Mouse (Mus musculus): ENCODE results near the gene Creg1. TPM values are rescaled to one million over a fixed set of nuclear protein-coding genes. Genes with fewer than 3 reads are reported as not detected.

Gene Creg1
- polyA plus RNA-seq, 1 experiment from 2014 or later, result 244 TPM

DNA sequence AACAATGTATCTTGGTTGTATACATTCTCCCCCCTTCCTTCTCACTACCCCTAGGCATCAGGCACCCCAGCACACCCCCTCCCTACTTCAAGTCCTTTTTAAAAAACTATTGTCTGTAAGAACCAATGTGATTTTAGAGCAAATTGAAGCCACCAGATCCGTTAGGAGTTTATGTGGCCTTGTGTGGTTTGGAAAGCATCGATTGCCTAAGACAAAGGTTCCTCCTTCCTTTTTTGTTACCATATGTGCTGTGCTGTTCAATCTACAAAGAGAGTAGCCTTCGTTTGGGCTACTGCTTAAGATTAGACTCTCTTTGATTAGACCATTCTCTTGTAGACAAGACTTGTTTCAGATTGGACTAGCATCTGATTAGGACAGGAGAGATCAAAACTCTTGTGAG, 25.7 kb upstream of the Creg1 start:
- DNase-seq (ENCODE audit: low spot score) (no peak), ATAC-seq (replicated peaks; ENCODE audit: low FRiP score) (no peak)
- Histone ChIP-seq H3K27me3 (replicated peaks; ENCODE audit: control insufficient read depth, insufficient read depth, low read length) (no peaks in the 10 kb centered on the region), H3K4me2 (no peak overlapping the region), H3K4me1 (replicated peaks; ENCODE audit: control insufficient read depth, insufficient read depth, low read length) (no peaks in the 10 kb centered on the region), H3K36me3 (ENCODE audit: control insufficient read depth, insufficient read depth, low read length) (no peaks in the 10 kb centered on the region), H3K27ac (ENCODE audit: low read depth, low read length) (no peak overlapping the region), H3K9me3 (ENCODE audit: control insufficient read depth, low read length) (no peaks in the 10 kb centered on the region), H3K9ac (ENCODE audit: low read depth, low read length) (no peak overlapping the region), H3K4me3 (ENCODE audit: low read depth, low read length) (no peak overlapping the region)
- WGBS, result 29% methylated on average over 3 of the region's 3 CpGs

DNA sequence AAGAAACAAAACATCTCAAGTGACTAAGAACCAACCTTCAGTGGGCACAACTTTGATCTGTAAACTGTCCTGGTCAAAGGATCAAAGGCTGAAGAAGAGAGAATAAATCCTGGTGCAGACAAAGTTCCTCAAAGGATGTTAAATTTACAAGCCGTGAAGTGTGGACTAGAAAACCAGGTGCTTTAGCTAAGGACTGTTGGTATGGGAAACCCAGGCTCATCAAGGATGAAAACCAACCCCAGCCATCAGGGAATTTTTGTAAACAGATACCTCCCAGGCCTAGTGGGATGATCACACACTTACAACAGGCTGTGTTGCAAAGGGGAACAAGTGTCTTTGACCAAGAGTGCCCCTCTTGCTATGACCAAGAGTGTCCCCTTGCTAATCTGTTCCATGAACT, 24.6 kb upstream of the Creg1 start:
- WGBS, result 70% methylated on average over 1 of the region's 1 CpGs
- DNase-seq (ENCODE audit: low spot score), result no peak

DNA sequence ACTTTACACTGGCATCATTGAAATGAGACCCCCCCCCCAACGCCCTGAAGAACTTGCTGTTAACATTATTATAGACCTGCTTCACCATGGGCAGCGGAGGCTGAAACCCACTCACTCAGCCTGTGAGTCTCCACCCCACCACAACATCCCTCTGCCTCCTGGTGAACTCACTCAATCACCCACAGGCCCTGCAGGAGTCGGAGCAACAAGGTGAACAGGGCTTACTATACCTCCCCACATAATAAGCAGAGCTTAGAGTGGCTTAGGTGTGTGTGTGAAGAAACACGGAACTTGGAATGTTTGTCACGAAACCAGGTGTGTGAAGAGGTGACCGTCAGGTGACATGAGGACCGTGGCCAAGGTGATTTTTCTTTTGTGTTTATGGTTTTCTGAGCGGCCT, 21.6 kb upstream of the Creg1 start:
- no peaks in the 10 kb centered on the region for H3K36me3 ChIP-seq (ENCODE audit: control insufficient read depth, insufficient read depth, low read length)
- WGBS, result 83% methylated on average over 8 of the region's 8 CpGs
- no peak overlapping the region for H3K4me2 ChIP-seq
- H3K9me3 ChIP-seq (ENCODE audit: control insufficient read depth, low read length), result no peaks in the 10 kb centered on the region
- H3K9ac ChIP-seq (ENCODE audit: low read depth, low read length), result no peak overlapping the region
- no peak for ATAC-seq (replicated peaks; ENCODE audit: low FRiP score)
- no peak overlapping the region for H3K27ac ChIP-seq (ENCODE audit: low read depth, low read length)
- no peak overlapping the region for H3K4me3 ChIP-seq (ENCODE audit: low read depth, low read length)
- peak; percentile 17 for DNase-seq (ENCODE audit: low spot score)
- no peaks in the 10 kb centered on the region for H3K4me1 ChIP-seq (replicated peaks; ENCODE audit: control insufficient read depth, insufficient read depth, low read length)
- H3K27me3 ChIP-seq (replicated peaks; ENCODE audit: control insufficient read depth, insufficient read depth, low read length), result no peaks in the 10 kb centered on the region

More for the DNA sequence above, 24.6 kb upstream of the Creg1 start:
- Histone ChIP-seq H3K4me2 (no peak overlapping the region), H3K27ac (ENCODE audit: low read depth, low read length) (no peak overlapping the region), H3K4me3 (ENCODE audit: low read depth, low read length) (no peak overlapping the region), H3K36me3 (ENCODE audit: control insufficient read depth, insufficient read depth, low read length) (no peaks in the 10 kb centered on the region), H3K4me1 (replicated peaks; ENCODE audit: control insufficient read depth, insufficient read depth, low read length) (no peaks in the 10 kb centered on the region), H3K9me3 (ENCODE audit: control insufficient read depth, low read length) (no peaks in the 10 kb centered on the region), H3K9ac (ENCODE audit: low read depth, low read length) (no peak overlapping the region), H3K27me3 (replicated peaks; ENCODE audit: control insufficient read depth, insufficient read depth, low read length) (no peaks in the 10 kb centered on the region)
- ATAC-seq (replicated peaks; ENCODE audit: low FRiP score), result no peak

DNA sequence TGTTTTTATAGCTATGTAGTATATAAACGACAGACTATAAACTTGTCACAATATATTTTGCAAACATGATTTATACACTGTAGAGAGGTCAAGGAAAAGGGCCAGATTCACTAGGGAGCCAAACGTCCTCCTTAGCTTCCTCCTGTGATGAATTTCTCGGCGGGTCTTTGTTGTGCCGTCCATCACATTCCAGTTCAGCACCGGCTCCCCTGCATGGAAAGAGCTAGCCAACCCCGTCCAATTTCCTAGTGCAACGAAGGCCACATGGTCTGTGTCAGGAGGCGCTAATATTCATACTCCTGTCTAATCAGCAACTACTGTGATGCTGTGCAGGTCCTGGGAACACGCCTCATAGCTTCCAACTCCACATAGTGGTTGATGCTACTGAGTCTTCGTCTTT, 15.5 kb upstream of the Creg1 start:
- no peaks in the 10 kb centered on the region for H3K4me1 ChIP-seq (replicated peaks; ENCODE audit: control insufficient read depth, insufficient read depth, low read length)
- H3K4me2 ChIP-seq, result no peak overlapping the region
- no peak for ATAC-seq (replicated peaks; ENCODE audit: low FRiP score)
- H3K4me3 ChIP-seq (ENCODE audit: low read depth, low read length), result no peak overlapping the region
- no peaks in the 10 kb centered on the region for H3K27me3 ChIP-seq (replicated peaks; ENCODE audit: control insufficient read depth, insufficient read depth, low read length)
- H3K9ac ChIP-seq (ENCODE audit: low read depth, low read length), result no peak overlapping the region
- WGBS, result 48% methylated on average over 11 of the region's 11 CpGs
- no peaks in the 10 kb centered on the region for H3K9me3 ChIP-seq (ENCODE audit: control insufficient read depth, low read length)
- no peaks in the 10 kb centered on the region for H3K36me3 ChIP-seq (ENCODE audit: control insufficient read depth, insufficient read depth, low read length)
- DNase-seq (ENCODE audit: low spot score), result peak; percentile 31
- no peak overlapping the region for H3K27ac ChIP-seq (ENCODE audit: low read depth, low read length)

DNA sequence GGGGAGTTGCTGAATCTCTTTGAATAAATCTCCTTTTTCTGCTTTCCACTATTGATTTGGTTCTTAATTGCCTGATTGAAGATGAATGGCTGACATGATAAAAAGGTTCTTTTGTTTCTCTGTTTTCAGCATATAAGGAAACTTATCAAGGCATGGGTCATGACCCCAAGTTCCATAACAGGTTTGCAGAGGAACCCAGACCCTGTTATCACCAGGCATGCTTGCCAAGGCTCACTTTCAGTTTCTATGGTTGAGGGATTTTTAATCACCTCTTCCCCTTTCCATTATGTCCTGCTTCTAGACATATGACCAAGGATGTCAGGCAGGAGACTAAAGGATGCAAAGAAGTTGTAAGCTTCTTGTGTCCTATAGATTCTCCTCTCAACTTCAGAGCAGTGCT, 12.4 kb upstream of the Creg1 start:
- Histone ChIP-seq H3K4me2 (no peak overlapping the region), H3K4me3 (ENCODE audit: low read depth, low read length) (no peak overlapping the region), H3K27me3 (replicated peaks; ENCODE audit: control insufficient read depth, insufficient read depth, low read length) (no peaks in the 10 kb centered on the region), H3K27ac (ENCODE audit: low read depth, low read length) (no peak overlapping the region), H3K4me1 (replicated peaks; ENCODE audit: control insufficient read depth, insufficient read depth, low read length) (no peaks in the 10 kb centered on the region), H3K9me3 (ENCODE audit: control insufficient read depth, low read length) (no peaks in the 10 kb centered on the region), H3K36me3 (ENCODE audit: control insufficient read depth, insufficient read depth, low read length) (no peaks in the 10 kb centered on the region), H3K9ac (ENCODE audit: low read depth, low read length) (no peak overlapping the region)
- DNase-seq (ENCODE audit: low spot score) (no peak), ATAC-seq (replicated peaks; ENCODE audit: low FRiP score) (no peak)

DNA sequence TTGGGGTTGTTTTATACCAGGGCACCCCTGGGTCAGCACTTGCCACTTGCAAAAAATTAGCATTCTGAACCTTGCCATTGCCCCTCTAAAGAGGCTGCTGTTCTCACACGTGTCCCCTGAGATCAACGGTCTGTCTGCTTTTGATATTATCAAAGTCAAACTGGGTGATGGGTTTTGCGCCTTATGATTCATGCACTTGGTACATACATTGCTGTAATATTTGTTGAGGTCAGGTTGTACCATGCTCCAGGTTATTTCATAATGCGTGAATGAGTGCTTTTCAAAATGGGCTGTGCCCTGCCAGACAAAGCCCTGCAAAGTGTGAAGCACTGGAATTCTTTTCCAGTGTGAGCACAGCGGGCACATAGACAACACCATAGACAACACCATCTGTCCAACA, 11.7 kb upstream of the Creg1 start:
- Histone ChIP-seq H3K9ac (ENCODE audit: low read depth, low read length) (no peak overlapping the region), H3K9me3 (ENCODE audit: control insufficient read depth, low read length) (no peaks in the 10 kb centered on the region), H3K27me3 (replicated peaks; ENCODE audit: control insufficient read depth, insufficient read depth, low read length) (no peaks in the 10 kb centered on the region), H3K36me3 (ENCODE audit: control insufficient read depth, insufficient read depth, low read length) (no peaks in the 10 kb centered on the region), H3K4me3 (ENCODE audit: low read depth, low read length) (no peak overlapping the region), H3K27ac (ENCODE audit: low read depth, low read length) (no peak overlapping the region), H3K4me1 (replicated peaks; ENCODE audit: control insufficient read depth, insufficient read depth, low read length) (no peaks in the 10 kb centered on the region), H3K4me2 (no peak overlapping the region)
- 81% methylated on average over 5 of the region's 5 CpGs for WGBS
- no peak for ATAC-seq (replicated peaks; ENCODE audit: low FRiP score)
- DNase-seq (ENCODE audit: low spot score), result no peak

DNA sequence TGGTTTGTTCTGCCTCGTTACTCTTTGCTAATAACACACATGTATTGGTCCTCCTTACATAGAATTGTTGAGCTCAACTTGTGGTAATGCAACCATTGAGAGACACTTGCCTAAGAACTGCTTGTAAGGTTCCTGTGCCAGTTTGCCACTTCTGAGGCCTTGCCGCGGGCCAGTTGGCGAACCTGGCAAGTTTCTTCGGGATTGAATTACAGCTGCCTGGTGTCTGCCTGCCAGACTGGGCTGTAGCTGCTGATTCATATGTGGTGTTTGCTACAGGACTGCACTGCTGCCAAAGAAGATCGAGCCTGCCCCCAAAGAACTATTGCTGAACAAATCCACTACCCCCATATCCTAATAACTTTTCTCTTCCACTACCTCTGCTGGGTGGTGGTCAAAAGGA, 9.3 kb upstream of the Creg1 start:
- H3K4me2 ChIP-seq, result no peak overlapping the region
- no peaks in the 10 kb centered on the region for H3K27me3 ChIP-seq (replicated peaks; ENCODE audit: control insufficient read depth, insufficient read depth, low read length)
- H3K9me3 ChIP-seq (ENCODE audit: control insufficient read depth, low read length), result no peaks in the 10 kb centered on the region
- DNase-seq (ENCODE audit: low spot score), result no peak
- no peak for ATAC-seq (replicated peaks; ENCODE audit: low FRiP score)
- WGBS, result 82% methylated on average over 6 of the region's 6 CpGs
- no peak overlapping the region for H3K4me3 ChIP-seq (ENCODE audit: low read depth, low read length)
- H3K4me1 ChIP-seq (replicated peaks; ENCODE audit: control insufficient read depth, insufficient read depth, low read length), result no peaks in the 10 kb centered on the region
- no peak overlapping the region for H3K9ac ChIP-seq (ENCODE audit: low read depth, low read length)
- no peak overlapping the region for H3K27ac ChIP-seq (ENCODE audit: low read depth, low read length)
- no peaks in the 10 kb centered on the region for H3K36me3 ChIP-seq (ENCODE audit: control insufficient read depth, insufficient read depth, low read length)

DNA sequence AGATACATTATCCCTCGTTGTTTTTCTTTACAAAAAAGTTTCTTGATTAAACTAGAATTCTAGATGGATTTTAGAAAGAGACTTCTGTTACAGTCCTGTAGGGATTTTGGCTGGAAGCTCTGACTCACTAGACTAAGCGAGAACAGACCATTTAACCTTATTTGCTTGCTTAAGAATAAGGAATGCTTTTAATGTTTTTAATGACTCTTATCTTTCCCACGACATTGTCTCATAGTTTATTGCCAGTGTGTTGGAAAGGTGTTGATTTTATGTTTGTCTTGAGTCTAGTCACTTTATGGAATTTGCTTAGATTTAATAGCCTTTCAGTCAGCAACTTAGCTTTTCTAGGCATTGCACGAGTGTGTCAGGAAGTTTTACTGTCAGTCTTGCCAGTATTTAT, 8.4 kb upstream of the Creg1 start:
- H3K27ac ChIP-seq (ENCODE audit: low read depth, low read length), result no peak overlapping the region
- H3K4me1 ChIP-seq (replicated peaks; ENCODE audit: control insufficient read depth, insufficient read depth, low read length), result no peaks in the 10 kb centered on the region
- 45% methylated on average over 4 of the region's 4 CpGs for WGBS
- no peaks in the 10 kb centered on the region for H3K27me3 ChIP-seq (replicated peaks; ENCODE audit: control insufficient read depth, insufficient read depth, low read length)
- DNase-seq (ENCODE audit: low spot score) (no peak), ATAC-seq (replicated peaks; ENCODE audit: low FRiP score) (no peak)
- H3K4me2 ChIP-seq, result no peak overlapping the region
- no peak overlapping the region for H3K9ac ChIP-seq (ENCODE audit: low read depth, low read length)
- H3K9me3 ChIP-seq (ENCODE audit: control insufficient read depth, low read length), result no peaks in the 10 kb centered on the region
- no peak overlapping the region for H3K4me3 ChIP-seq (ENCODE audit: low read depth, low read length)
- H3K36me3 ChIP-seq (ENCODE audit: control insufficient read depth, insufficient read depth, low read length), result no peaks in the 10 kb centered on the region

DNA sequence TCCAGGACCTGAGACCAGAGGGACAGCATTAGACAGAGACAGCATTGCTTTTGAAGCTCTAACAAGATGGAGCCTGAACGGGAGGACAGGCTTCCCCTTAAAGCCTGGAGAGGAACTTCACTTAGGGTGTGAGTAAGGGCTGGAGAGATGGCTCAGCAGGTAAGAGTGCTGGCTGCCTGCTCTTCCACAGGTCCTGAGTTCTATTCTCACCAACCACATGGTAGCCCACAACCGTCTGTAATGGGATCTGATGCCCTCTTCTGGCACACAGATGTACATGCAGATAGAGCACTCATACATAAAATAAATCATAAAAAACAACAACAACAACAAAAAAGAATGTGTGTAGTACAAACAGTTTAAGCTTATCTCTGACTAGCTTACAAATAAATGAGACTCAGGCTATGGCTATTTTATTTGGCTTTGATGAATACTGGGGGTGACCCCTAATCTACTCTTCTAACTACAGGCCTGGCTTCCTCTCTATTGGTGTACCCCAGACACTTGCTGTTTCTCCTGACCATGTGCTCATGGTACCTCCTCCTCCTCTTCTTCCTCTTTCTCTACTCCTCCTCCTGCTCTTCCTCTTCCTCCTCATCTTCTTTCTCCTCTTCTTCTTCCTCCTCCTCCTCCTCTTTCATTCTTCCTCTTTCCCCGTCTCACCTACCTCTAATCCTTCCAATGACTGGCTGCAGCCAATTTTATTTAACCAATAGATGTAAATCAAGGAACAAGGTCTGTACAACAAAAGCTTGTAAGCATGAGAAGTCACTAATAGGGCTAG, 1.8 kb upstream of the Creg1 start:
- H3K9me3 ChIP-seq (ENCODE audit: control insufficient read depth, low read length), result no peaks in the 10 kb centered on the region
- no peaks in the 10 kb centered on the region for H3K36me3 ChIP-seq (ENCODE audit: control insufficient read depth, insufficient read depth, low read length)
- no peak for ATAC-seq (replicated peaks; ENCODE audit: low FRiP score)
- H3K4me1 ChIP-seq (replicated peaks; ENCODE audit: control insufficient read depth, insufficient read depth, low read length), result peaks cover 19% of the 10 kb centered on the region
- no peak overlapping the region for H3K4me3 ChIP-seq (ENCODE audit: low read depth, low read length)
- no peaks in the 10 kb centered on the region for H3K27me3 ChIP-seq (replicated peaks; ENCODE audit: control insufficient read depth, insufficient read depth, low read length)
- no peak overlapping the region for H3K4me2 ChIP-seq
- H3K27ac ChIP-seq (ENCODE audit: low read depth, low read length), result no peak overlapping the region
- no peak for DNase-seq (ENCODE audit: low spot score)
- no peak overlapping the region for H3K9ac ChIP-seq (ENCODE audit: low read depth, low read length)
- 72% methylated on average over 3 of the region's 3 CpGs for WGBS

All from liver, embryonic 11.5 days (tissue).